Mouse (Mus musculus) brown adipose tissue, adult 24 weeks (tissue): ENCODE results near the gene Gpd1l. TPM values are rescaled to one million over a fixed set of nuclear protein-coding genes. Genes with fewer than 3 reads are reported as not detected.
A peak's percentile ranks its signal among the peaks of the same experiment; 100 is the strongest.
"Not testable (repeated sequence)": the region's sequence is repeated elsewhere in the genome, so short reads cannot be mapped to it uniquely, and the experiment has no call there.

Experiments used
- H3K27ac ChIP-seq: fragments of 200-500 bp; replicated peaks from 2 replicates; pipeline ENCODE4 v1.5.1; 2012; ENCODE audit warnings: low read depth, mild to moderate bottlenecking, low read length
- H3K4me1 ChIP-seq: fragments of 200-500 bp; 2 replicates; pipeline ENCODE4 v1.6.1; 2012; ENCODE audit warnings: low read length, mixed read lengths; ENCODE audit not compliant: control insufficient read depth, insufficient read depth, insufficient read length
- H3K4me3 ChIP-seq: fragments of 200-500 bp; 2 replicates; pipeline ENCODE4 v1.5.1; 2012; ENCODE audit warnings: low read depth, mild to moderate bottlenecking, low read length, moderate library complexity; ENCODE audit not compliant: insufficient read depth
- polyA plus RNA-seq: library from polyadenylated mRNA; stranded (reverse); fragments of >200 nt; gene quantifications from 2 replicates; pipeline ENCODE4 v1.2.4, GENCODE M21; 2012; ENCODE audit not compliant: missing spikeins, insufficient read depth, insufficient read length

The Gpd1l gene
- 16.4 and 20.5 TPM in 2 replicates for polyA plus RNA-seq

GRCm38 (mm10) chr9:114933723-114934171, at the start of gene Gpd1l:
Gpd1l (minus strand) TSS chr9:114933987.
- Histone ChIP-seq H3K4me3 (peak within 1 kb of the TSS; percentile 81), H3K4me1 (peaks cover 6% of the 10 kb centered on the region)

GRCm38 (mm10) chr9:114982689-114983360, 49.0 kb upstream of the Gpd1l start, which contains the start of gene Rps27rt:
Rps27rt (minus strand) TSS chr9:114982739.
- Histone ChIP-seq H3K27ac (no peak within 1 kb of the TSS), H3K4me3 (no peak within 1 kb of the TSS), H3K4me1 (no peaks in the 10 kb centered on the region)

More at GRCm38 (mm10) chr9:114933723-114934171, at the start of gene Gpd1l:
- peak within 1 kb of the TSS; percentile 48; the same call in 1 of the 2 replicates for H3K27ac ChIP-seq

GRCm38 (mm10) chr9:114979969-114980368, 46.2 kb upstream of the Gpd1l start:
- Histone ChIP-seq H3K4me3 (no peak overlapping the region; the same call in 1 of the 2 replicates), H3K4me1 (no peaks in the 10 kb centered on the region), H3K27ac (no peak overlapping the region)

DNA sequence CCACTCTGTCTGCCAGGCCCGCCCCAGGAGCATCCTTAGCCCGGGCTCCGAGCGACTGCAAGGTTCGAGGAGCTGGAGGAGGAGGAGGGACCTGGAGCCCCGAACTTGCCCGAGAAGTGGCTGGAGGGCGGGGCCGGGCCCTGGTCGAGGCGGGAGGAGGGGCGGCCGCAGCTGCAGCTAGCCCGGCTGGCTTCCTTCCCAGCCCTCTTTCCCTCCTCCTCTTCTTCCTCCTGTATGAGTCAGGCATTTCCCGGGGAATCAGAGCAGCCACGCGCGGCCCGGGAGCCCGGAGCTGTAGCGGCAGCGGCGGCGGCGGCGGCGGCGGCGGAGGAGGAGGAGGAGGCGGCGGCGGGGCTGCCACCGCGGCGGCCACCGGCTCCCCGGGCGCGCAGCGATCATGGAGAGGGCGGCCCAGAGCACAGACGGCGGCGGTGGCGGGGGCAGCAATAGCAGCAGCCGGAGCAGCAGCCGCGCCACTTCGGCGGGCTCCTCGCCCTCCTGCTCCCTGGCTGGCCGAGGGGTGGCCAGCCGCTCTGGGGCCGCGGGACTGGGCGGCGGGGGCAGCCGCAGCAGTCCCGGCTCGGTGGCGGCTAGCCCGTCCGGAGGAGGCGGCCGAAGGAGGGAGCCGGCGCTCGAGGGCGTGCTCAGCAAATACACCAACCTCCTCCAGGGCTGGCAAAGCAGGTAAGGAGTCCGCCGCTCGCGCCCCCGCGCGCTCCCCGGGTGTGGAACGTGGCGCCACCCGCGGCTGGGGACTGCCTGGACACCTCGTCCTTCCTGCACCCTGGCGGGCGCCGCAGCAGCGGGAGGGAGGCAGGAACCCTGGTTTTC, 44.7 kb upstream of the Gpd1l start, which contains the start of gene Osbpl10:
TSS of gene Osbpl10 (plus strand) at position 289 of the 831 bp plus-strand sequence.
- Histone ChIP-seq H3K27ac (no peak within 1 kb of the TSS), H3K4me3 (peak within 1 kb of the TSS; percentile 58), H3K4me1 (no peaks in the 10 kb centered on the region)

- no peaks in the 10 kb centered on the region for H3K4me1 ChIP-seq
- no peak overlapping the region for H3K27ac ChIP-seq
Observed at GRCm38 (mm10) chr9:114977461-114978280, 43.9 kb upstream of the Gpd1l start.

DNA sequence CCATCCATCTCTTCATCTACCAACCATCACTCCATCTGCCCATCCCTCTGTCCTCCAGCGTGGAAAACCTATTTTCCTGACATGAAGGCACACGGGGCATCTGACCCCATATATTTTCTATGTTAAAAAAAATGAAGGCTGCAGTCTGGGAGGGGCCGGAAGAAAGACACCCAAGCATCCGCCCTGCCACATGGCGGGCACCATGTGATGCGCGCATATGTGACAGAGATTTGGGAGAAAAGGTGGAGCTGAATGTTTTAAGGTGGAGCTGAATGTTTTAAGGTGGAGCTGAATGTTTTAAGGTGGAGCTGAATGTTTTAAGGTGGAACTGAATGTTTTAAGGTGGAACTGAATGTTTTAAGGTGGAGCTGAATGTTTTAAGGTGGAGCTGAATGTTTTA, 32.5 kb upstream of the Gpd1l start:
- not testable (repeated sequence) for H3K4me1 ChIP-seq, H3K4me3 ChIP-seq, H3K27ac ChIP-seq

More at GRCm38 (mm10) chr9:114977461-114978280, 43.9 kb upstream of the Gpd1l start:
- peak overlapping the region; percentile 58 for H3K4me3 ChIP-seq

DNA sequence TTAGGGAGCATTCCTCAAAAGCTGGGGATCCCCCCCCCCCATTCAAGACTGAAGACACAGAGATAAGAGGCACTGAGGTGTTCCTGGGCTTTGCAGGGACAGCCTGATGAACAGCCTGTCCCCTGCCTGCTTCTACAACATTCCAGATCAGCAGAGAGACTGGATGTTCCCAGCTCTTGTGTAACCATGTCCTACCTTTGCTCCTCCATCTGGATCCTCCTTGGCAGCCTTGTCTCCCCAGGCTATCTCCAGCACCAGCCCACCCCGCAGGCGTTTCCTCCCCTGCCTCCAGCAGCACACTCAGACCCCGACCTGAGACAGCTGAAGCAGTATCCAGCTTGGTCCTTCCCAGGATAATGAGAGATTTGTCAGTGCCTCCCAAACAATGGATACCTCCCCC, 30.3 kb upstream of the Gpd1l start:
- Histone ChIP-seq H3K27ac (no peak overlapping the region), H3K4me1 (no peaks in the 10 kb centered on the region), H3K4me3 (no peak overlapping the region)

- Histone ChIP-seq H3K4me1 (no peaks in the 10 kb centered on the region), H3K27ac (0 out of 2 replicates have a peak overlapping the region, but pooled peaks have one; percentile 1)
Observed at GRCm38 (mm10) chr9:114960844-114961243, 27.1 kb upstream of the Gpd1l start.

GRCm38 (mm10) chr9:114960043-114960789, 26.4 kb upstream of the Gpd1l start:
- Histone ChIP-seq H3K4me1 (no peaks in the 10 kb centered on the region), H3K27ac (0 out of 2 replicates have a peak overlapping the region, but pooled peaks have one; percentile 1), H3K4me3 (no peak overlapping the region)

More at GRCm38 (mm10) chr9:114960844-114961243, 27.1 kb upstream of the Gpd1l start:
- H3K4me3 ChIP-seq: no peak overlapping the region

DNA sequence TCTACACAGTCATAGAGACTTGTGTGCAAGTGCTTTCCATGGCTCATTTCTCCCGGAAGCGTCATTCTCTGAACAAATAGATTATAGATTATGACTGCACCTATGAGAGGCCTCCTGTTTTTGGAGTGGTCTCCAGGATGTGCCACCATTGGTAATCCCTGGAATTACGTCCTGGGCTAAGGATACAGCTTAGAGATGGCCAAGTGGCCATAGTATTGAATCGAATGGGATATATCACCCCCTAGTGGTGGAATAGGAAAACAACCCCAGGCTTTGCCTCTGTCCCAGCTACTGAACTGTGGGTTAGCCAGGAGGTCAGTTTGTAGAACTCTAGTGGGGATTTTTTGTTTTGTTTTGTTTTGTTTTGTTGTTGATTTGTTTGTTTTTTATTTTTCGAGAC, 23.2 kb upstream of the Gpd1l start:
- Histone ChIP-seq H3K4me1 (no peaks in the 10 kb centered on the region), H3K4me3 (no peak overlapping the region), H3K27ac (no peak overlapping the region)

- Histone ChIP-seq H3K27ac (no peak overlapping the region), H3K4me3 (no peak overlapping the region), H3K4me1 (no peaks in the 10 kb centered on the region)
Observed at GRCm38 (mm10) chr9:114955340-114955739, 21.6 kb upstream of the Gpd1l start.

GRCm38 (mm10) chr9:114952866-114953265, 19.1 kb upstream of the Gpd1l start:
- no peak overlapping the region for H3K27ac ChIP-seq
- H3K4me1 ChIP-seq: no peaks in the 10 kb centered on the region
- H3K4me3 ChIP-seq: no peak overlapping the region

- no peak overlapping the region for H3K27ac ChIP-seq
Observed at GRCm38 (mm10) chr9:114948395-114948794, 14.6 kb upstream of the Gpd1l start.

DNA sequence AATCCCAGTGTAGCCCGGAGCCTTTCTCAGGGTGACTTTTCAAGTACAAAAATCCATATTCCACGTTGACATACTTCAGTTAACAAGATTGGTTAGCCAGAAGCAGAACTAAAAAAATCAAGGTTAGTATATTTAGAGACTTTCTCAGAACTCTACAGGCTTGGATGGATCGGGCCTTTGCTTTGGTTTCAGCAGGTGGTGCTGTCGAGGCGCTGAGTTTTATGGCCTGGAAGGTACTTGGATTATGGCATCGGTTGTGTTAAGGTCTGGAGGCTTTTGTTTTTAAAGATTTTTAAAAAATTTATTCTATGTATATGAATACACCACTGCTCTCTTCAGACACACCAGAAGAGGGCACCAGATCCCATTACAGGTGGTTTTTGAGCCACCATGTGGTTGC, 11.8 kb upstream of the Gpd1l start:
- Histone ChIP-seq H3K4me3 (no peak overlapping the region), H3K4me1 (no peaks in the 10 kb centered on the region; the same call in 1 of the 2 replicates), H3K27ac (no peak overlapping the region)

More at GRCm38 (mm10) chr9:114948395-114948794, 14.6 kb upstream of the Gpd1l start:
- H3K4me3 ChIP-seq: no peak overlapping the region
- no peaks in the 10 kb centered on the region; the same call in 1 of the 2 replicates for H3K4me1 ChIP-seq
